Mouse (Mus musculus) thymus, adult 2 months (tissue): ENCODE data around the gene Srf. TPM values are rescaled to one million over a fixed set of nuclear protein-coding genes. Genes with fewer than 3 reads are reported as not detected.

ENCODE experiments used
- DNase-seq: peaks from one replicate; pipeline ENCODE4 v3.0.0; 2021
- H3K27ac ChIP-seq: fragments of 200-500 bp; 2 replicates; pipeline ENCODE4 v1.5.1; 2012; ENCODE audit warnings: low read length, control low read depth; ENCODE audit not compliant: control insufficient read depth, insufficient read depth
- H3K27me3 ChIP-seq: fragments of 200-500 bp; 2 replicates; pipeline ENCODE4 v1.6.1; 2012; ENCODE audit warnings: mild to moderate bottlenecking, low read length, moderate library complexity, mixed read lengths; ENCODE audit not compliant: control insufficient read depth, insufficient read depth
- H3K36me3 ChIP-seq: fragments of 200-500 bp; 2 replicates; pipeline ENCODE4 v1.6.1; 2012; ENCODE audit warnings: mild to moderate bottlenecking, low read length, moderate library complexity; ENCODE audit not compliant: control insufficient read depth, insufficient read depth
- H3K4me1 ChIP-seq: fragments of 200-500 bp; replicated peaks from 2 replicates; pipeline ENCODE4 v1.6.1; 2012; ENCODE audit warnings: low read length; ENCODE audit not compliant: control insufficient read depth, insufficient read depth
- H3K4me3 ChIP-seq: fragments of 200-500 bp; 2 replicates; pipeline ENCODE4 v1.5.1; 2012; ENCODE audit warnings: mild to moderate bottlenecking, low read length, control low read depth, moderate library complexity; ENCODE audit not compliant: control insufficient read depth, insufficient read depth
- CTCF ChIP-seq: fragments of 200-500 bp; IDR thresholded peaks from 2 replicates; pipeline ENCODE4 v1.5.1; 2012; ENCODE audit warnings: mild to moderate bottlenecking, control low read depth, low read length, moderate library complexity, borderline replicate concordance; ENCODE audit not compliant: control insufficient read depth, poor library complexity, insufficient read depth; ENCODE audit errors: extremely low read depth
- POLR2A ChIP-seq: fragments of 200-500 bp; IDR thresholded peaks from 2 replicates; pipeline ENCODE4 v1.6.1; 2012; ENCODE audit warnings: mild to moderate bottlenecking, low read length, control low read depth, moderate library complexity; ENCODE audit not compliant: control insufficient read depth, poor library complexity, insufficient read depth; ENCODE audit errors: extremely low read depth
- WGBS: fragments of 180-500 bp; shearing (Covaris S2); methylation state at CpG from one replicate; pipeline ENCODE4 v1.1.7; 2018; 5-methylcytosine and 5-hydroxymethylcytosine counted together
- polyA plus RNA-seq: library from polyadenylated mRNA; depleted of rRNA; stranded (reverse); fragments of >200 nt; gene quantifications from 2 replicates; pipeline ENCODE4 v1.2.3, GENCODE M21; 2012; rRNA removed

The Srf gene
- 297 and 310 TPM in 2 replicates for polyA plus RNA-seq

DNA sequence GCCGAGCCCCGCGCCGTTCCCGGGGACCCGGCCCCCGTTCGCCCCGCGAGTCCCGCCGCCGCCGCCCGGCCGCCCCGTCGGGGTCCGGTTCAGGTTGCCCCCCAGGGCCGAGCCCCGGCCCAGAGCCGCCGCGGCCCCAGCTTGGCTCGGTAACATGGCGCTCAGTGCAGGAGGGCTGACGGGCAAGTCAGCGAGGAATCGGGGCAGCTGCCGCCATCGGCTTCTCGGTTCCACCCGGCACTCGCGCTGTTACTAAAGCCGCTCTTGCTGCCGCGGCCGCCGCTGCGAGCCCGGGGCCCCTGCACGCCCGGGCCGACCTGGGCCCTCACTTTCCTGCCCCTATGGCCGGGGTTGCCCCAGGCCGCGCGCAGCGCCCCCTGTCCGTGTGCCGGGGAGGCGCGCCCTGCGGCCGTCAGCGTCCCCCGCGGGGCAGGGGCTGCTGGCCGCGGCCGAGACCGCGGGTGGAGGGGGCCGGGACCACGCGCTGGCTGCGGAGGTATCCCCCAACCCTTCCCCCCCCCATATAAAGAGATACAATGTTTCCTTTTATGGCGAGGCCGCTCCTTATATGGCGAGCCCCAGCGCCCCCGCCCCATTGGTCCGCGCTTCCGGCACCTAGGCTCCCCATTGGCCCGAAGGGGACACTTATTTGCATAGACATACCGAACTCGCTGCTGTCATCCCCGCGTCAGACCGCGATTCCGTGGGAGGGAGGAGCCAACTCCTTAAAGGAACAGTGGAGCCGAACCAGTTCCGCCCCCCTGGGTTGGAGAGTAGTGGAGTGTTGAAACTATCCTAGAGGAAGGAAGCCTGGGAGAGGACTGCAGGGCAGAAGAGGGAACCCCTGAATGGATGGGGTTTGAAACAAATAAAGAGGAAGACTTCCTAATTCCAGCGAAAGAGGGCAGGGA lies at the start of gene Srf:
Gene Srf, minus strand, starts transcription at position 503 of the 911 bp plus-strand sequence.
- H3K4me1 ChIP-seq: peaks cover 18% of the 10 kb centered on the region

DNA sequence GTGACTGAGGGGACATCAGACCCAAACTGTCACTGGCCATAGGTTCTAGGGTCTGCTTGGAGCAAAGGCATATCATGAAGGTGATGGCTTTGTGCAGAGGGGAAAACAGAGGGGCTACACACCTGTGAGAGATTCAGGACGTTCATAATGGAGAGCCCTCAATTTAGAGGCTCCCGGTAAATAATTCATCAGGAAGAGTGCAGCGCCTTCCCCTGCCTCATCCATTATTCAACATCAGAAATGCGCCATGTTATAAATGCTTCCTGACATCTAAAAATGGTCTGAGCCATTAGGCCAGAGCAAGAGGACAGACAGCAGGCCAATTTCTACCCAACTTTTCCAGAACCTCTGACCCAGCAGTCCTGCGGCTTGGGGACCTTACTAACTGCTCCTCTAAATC lies 49.2 kb upstream of the Srf start:
- 96% methylated on average over 5 of the region's 5 CpGs for WGBS

More for the DNA sequence above, at the start of gene Srf:
- Histone ChIP-seq H3K27me3 (no peaks in the 10 kb centered on the region), H3K36me3 (no peaks in the 10 kb centered on the region), H3K27ac (peak within 1 kb of the TSS; percentile 50), H3K4me3 (peak within 1 kb of the TSS; percentile 84)
- DNase-seq: peak; percentile 96
- WGBS: under 1% methylated on average over 84 of the region's 87 CpGs
- TF ChIP-seq POLR2A (peak; percentile 72), CTCF (peak; percentile 68; the same call in 1 of the 2 replicates)

DNA sequence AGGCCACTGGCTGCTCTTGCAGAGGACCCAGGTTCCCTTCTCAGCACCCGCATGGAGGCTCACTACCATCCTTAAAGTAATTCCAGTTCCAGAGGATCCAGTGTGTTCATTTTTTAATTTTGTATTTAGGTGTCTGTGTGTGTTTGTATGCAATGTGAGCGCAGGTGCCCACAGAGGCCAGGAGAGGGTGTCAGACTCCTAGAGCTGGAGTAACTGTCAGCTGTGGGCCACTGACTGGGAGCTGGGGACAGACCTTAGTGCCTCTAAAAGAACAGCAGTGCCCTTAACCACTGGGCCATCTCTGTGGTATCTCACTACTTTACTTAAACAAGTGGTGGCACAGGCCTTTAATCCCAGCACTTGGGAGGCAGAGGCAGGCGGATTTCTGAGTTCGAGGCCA lies 47.3 kb upstream of the Srf start:
- Histone ChIP-seq H3K4me1 (no peaks in the 10 kb centered on the region), H3K27me3 (no peaks in the 10 kb centered on the region)
- 97% methylated on average over 4 of the region's 4 CpGs for WGBS

More for the DNA sequence above, 49.2 kb upstream of the Srf start:
- TF ChIP-seq CTCF: no peak
- no peak for TF ChIP-seq POLR2A
- Histone ChIP-seq H3K27me3 (no peaks in the 10 kb centered on the region), H3K27ac (no peak overlapping the region), H3K4me1 (peaks cover 3% of the 10 kb centered on the region; the same call in 1 of the 2 replicates), H3K36me3 (no peaks in the 10 kb centered on the region), H3K4me3 (no peak overlapping the region)
- DNase-seq: no peak

DNA sequence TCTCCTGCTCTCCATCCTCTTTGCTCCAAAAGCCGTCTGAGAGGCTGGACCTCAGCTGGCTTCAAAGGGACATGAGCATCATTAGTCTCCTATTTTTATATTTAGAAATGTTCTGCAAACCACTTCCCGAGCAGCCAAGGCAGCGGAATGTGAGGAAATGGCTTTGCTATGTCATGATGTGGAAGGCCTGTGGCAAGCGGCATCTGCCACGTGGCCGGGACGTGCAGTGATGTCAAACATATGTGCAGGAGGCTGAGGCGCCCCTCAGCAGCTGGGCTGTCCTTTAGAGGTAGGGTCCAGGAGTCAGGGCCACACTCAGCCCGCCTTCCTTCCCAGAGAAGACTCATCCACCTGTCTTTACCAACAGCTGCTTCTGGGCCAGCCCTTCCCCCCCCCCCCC lies 46.2 kb upstream of the Srf start:
- H3K4me1 ChIP-seq: no peaks in the 10 kb centered on the region
- no peaks in the 10 kb centered on the region for H3K27me3 ChIP-seq
- no peaks in the 10 kb centered on the region for H3K36me3 ChIP-seq
- WGBS: 18% methylated on average over 9 of the region's 9 CpGs
- TF ChIP-seq POLR2A (no peak), CTCF (no peak)
- no peak overlapping the region for H3K27ac ChIP-seq
- no peak overlapping the region for H3K4me3 ChIP-seq
- no peak for DNase-seq

More for the DNA sequence above, 47.3 kb upstream of the Srf start:
- H3K4me3 ChIP-seq: no peak overlapping the region
- H3K27ac ChIP-seq: no peak overlapping the region
- no peaks in the 10 kb centered on the region for H3K36me3 ChIP-seq
- TF ChIP-seq CTCF (no peak), POLR2A (no peak)
- DNase-seq: no peak

DNA sequence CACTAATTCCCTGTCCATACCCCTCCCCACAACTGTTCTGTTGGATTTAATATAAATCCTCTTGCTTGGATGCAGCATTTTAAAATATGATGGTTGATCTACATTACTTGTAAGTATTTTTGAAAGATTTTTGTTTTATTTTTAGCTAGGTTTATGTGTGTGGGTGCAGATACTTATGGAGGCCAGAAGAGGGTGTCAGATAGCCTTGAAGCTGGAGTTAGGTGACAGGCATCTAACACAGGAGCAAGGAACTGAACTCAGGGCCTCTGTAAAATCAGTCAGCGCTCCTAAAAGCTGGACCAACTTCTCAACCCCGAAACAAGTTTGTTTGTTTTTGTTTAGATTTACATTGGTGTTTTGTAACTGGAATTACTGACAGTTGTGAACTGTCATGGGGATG lies 44.6 kb upstream of the Srf start:
- Histone ChIP-seq H3K4me1 (no peaks in the 10 kb centered on the region), H3K4me3 (no peak overlapping the region), H3K27me3 (no peaks in the 10 kb centered on the region), H3K36me3 (no peaks in the 10 kb centered on the region), H3K27ac (no peak overlapping the region)
- TF ChIP-seq POLR2A: no peak
- TF ChIP-seq CTCF: no peak
- DNase-seq: no peak
- 97% methylated on average over 2 of the region's 2 CpGs for WGBS

DNA sequence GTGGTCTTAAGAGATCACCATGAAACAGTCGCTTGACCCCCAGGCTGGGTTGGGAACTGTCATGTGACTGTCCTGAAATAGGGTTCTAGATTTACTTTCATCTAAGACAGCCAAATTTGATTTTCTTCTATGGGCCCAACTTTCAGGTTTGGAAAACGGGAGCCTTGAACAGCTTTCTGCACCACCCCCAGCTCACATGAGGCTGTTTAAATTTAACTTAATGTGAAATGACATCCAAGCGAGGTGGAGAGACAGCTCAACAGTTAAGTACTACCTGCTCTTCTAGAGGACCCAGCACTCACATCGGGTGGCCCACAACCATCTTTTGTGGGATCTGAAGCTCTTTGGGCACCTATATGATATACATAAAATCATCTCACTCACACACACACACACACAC lies 43.0 kb upstream of the Srf start:
- H3K36me3 ChIP-seq: no peaks in the 10 kb centered on the region
- no peak overlapping the region for H3K27ac ChIP-seq
- 93% methylated on average over 4 of the region's 4 CpGs for WGBS
- DNase-seq: no peak
- no peak overlapping the region for H3K4me3 ChIP-seq
- H3K27me3 ChIP-seq: no peaks in the 10 kb centered on the region
- no peaks in the 10 kb centered on the region for H3K4me1 ChIP-seq
- no peak for TF ChIP-seq POLR2A
- no peak for TF ChIP-seq CTCF

DNA sequence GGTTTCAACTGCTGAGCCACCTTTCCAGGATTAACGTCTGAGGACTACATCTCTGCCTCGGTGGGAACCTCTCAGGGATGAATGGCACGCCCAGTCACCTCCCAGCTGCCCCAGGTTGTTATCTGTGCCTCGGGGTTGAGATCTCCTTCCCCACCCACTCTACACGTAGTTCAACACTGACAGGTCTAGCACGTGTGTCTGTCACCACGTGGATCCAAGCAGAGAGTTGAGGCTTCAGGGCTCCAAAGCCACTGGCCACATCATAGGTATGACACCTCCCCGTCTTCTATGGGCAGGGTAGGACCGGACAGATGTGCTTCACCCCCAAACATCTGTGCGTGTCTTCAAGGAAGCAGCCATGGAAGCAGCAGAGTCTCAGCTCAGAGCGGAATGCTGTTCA lies 42.0 kb upstream of the Srf start:
- no peaks in the 10 kb centered on the region for H3K36me3 ChIP-seq
- no peak for DNase-seq
- no peak for TF ChIP-seq POLR2A
- TF ChIP-seq CTCF: no peak
- no peaks in the 10 kb centered on the region for H3K4me1 ChIP-seq
- H3K27ac ChIP-seq: no peak overlapping the region
- H3K27me3 ChIP-seq: no peaks in the 10 kb centered on the region
- H3K4me3 ChIP-seq: no peak overlapping the region
- WGBS: 88% methylated on average over 11 of the region's 11 CpGs
